Mouse (Mus musculus): ENCODE results near the gene Wee1. TPM values are rescaled to one million over a fixed set of nuclear protein-coding genes. Genes with fewer than 3 reads are reported as not detected.
"Not testable (repeated sequence)": the region's sequence is repeated elsewhere in the genome, so short reads cannot be mapped to it uniquely, and the experiment has no call there.

Gene Wee1
- polyA plus RNA-seq, 1 experiment, result 4.4 TPM

GRCm38 (mm10) chr7:110122565-110123422 is 948 bp downstream of the Wee1 start:
- H3K27me3 ChIP-seq (replicated peaks; ENCODE audit: control insufficient read depth, insufficient read depth, low read length), result no peaks in the 10 kb centered on the region
- TF ChIP-seq CTCF (conservative IDR thresholded peaks at IDR 0.05; ENCODE audit: insufficient read depth, insufficient read length, low read depth, low read length), result no peak
- TF ChIP-seq POLR2A (IDR thresholded peaks at IDR 0.05; ENCODE audit: low read depth, low read length), result no peak
- peak; percentile 88 for DNase-seq
- peak overlapping the region; percentile 68 for H3K4me3 ChIP-seq (ENCODE audit: insufficient read depth, low read depth, low read length)
- under 1% methylated on average over 74 of the region's 74 CpGs for WGBS
- peak overlapping the region; percentile 89 for H3K27ac ChIP-seq (ENCODE audit: insufficient read depth, low read depth, low read length)
- peaks cover 6% of the 10 kb centered on the region; the same call in 1 of the 2 replicates for H3K4me1 ChIP-seq (ENCODE audit: control insufficient read depth, insufficient read depth, low read length)
- no peaks in the 10 kb centered on the region for H3K36me3 ChIP-seq (ENCODE audit: control insufficient read depth, insufficient read depth, low read length)

DNA sequence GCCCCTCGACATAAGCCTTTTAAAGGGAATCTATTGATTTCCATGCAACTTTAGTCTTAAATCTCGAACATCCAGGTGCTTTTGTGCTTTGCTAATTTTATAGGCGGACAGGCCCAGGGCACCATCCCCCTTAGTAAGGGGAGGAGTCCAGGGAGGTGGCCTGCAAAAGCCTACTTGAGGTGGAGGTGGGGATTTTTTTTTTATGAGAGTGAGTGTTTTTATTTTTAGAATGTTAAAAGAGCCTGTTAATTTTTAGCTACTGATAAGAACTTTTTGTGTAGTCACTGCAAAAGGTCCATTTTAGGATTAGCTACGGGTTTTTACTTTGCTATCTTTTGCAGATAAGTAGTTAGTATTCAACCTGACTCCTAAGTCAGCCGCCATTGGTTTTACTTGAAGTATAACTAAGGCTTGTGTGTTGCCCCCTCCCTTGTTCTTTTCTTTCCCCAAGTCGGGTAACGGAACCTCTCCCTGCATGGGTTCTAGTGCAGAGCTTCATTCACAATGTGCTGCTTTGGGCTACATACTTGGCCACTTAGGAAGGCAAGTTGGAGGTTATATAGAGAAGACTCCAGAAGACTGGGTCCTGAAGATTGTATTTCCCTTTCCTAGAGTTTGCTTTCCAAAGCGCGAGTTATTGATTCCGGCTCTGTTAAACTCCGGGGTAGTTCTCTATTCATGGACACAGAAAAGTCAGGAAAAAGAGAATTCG is 2.2 kb downstream of the Wee1 start:
- peak overlapping the region; percentile 89 for H3K27ac ChIP-seq (ENCODE audit: insufficient read depth, low read depth, low read length)
- WGBS, result 27% methylated on average over 12 of the region's 12 CpGs
- peaks cover 5% of the 10 kb centered on the region; the same call in 1 of the 2 replicates for H3K4me1 ChIP-seq (ENCODE audit: control insufficient read depth, insufficient read depth, low read length)
- no peaks in the 10 kb centered on the region for H3K36me3 ChIP-seq (ENCODE audit: control insufficient read depth, insufficient read depth, low read length)
- peak overlapping the region; percentile 68 for H3K4me3 ChIP-seq (ENCODE audit: insufficient read depth, low read depth, low read length)
- H3K27me3 ChIP-seq (replicated peaks; ENCODE audit: control insufficient read depth, insufficient read depth, low read length), result no peaks in the 10 kb centered on the region
- DNase-seq, result peak; percentile 45
- TF ChIP-seq CTCF (conservative IDR thresholded peaks at IDR 0.05; ENCODE audit: insufficient read depth, insufficient read length, low read depth, low read length) (no peak), POLR2A (IDR thresholded peaks at IDR 0.05; ENCODE audit: low read depth, low read length) (no peak)

DNA sequence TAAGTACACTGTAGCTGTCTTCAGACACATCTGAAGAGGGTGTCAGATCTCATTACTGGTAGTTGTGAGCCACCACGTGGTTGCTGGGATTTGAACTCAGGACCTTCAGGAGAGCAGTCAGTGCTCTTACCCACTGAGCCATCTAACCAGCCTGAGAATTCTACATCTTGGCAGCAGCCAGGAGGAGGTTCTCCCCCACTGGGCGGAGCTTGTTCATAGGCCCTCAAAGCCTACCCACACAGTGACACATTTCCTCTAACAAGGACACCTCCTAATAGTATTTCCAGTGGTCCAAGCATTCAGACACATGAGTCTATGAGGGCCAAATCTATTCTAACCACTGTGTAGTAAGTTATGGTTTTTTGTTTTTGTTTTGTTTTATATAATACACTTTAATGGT is 6.7 kb downstream of the Wee1 start:
- H3K36me3 ChIP-seq (ENCODE audit: control insufficient read depth, insufficient read depth, low read length), result no peaks in the 10 kb centered on the region; the same call in 1 of the 2 replicates
- H3K4me1 ChIP-seq (ENCODE audit: control insufficient read depth, insufficient read depth, low read length), result peaks cover 5% of the 10 kb centered on the region; the same call in 1 of the 2 replicates
- no peak for DNase-seq
- H3K4me3 ChIP-seq (ENCODE audit: insufficient read depth, low read depth, low read length), result no peak overlapping the region
- H3K27ac ChIP-seq (ENCODE audit: insufficient read depth, low read depth, low read length), result no peak overlapping the region
- no peaks in the 10 kb centered on the region for H3K27me3 ChIP-seq (replicated peaks; ENCODE audit: control insufficient read depth, insufficient read depth, low read length)
- TF ChIP-seq CTCF (conservative IDR thresholded peaks at IDR 0.05; ENCODE audit: insufficient read depth, insufficient read length, low read depth, low read length) (no peak), POLR2A (IDR thresholded peaks at IDR 0.05; ENCODE audit: low read depth, low read length) (no peak)
- 85% methylated on average over 2 of the region's 2 CpGs for WGBS

DNA sequence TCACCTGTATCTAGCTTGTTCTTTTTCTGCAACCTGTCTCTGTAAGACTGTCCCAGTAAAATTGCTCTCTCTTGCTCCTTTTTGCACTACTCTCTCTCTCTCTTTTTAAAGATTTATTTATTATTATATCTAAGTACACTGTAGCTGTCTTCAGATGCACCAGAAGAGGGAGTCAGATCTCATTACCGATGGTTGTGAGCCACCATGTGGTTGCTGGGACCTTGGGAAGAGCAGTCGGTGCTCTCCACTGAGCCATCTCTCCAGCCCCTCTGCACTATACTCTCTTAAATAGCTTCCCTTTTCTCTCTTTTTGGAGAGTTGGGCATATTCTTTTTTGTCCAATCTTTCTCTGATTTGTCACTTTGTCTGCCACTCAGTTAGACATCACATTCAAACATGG is 10.4 kb downstream of the Wee1 start:
- H3K36me3 ChIP-seq (ENCODE audit: control insufficient read depth, insufficient read depth, low read length), result not testable (repeated sequence)

DNA sequence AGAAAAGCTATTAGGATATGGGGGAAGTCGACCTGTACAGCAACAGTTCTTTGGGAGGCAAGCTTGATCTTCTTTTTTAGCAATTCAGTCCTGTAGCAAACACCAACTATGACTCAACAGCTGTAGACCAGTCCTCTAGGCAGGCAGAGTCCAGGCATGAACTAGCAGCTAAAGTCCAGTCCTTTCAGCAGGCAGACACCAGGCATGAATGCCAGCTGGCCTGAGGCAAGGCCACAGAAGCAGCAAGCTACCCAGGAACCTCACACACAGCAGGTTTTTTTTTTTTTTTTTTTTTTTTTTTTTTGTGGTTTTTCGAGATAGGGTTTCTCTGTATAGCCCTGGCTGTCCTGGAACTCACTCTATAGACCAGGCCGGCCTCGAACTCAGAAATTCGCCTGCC is 12.1 kb downstream of the Wee1 start:
- Histone ChIP-seq H3K36me3 (ENCODE audit: control insufficient read depth, insufficient read depth, low read length) (peaks cover under 1% of the 10 kb centered on the region), H3K27me3 (replicated peaks; ENCODE audit: control insufficient read depth, insufficient read depth, low read length) (no peaks in the 10 kb centered on the region), H3K27ac (ENCODE audit: insufficient read depth, low read depth, low read length) (no peak overlapping the region), H3K4me1 (ENCODE audit: control insufficient read depth, insufficient read depth, low read length) (no peaks in the 10 kb centered on the region), H3K4me3 (ENCODE audit: insufficient read depth, low read depth, low read length) (no peak overlapping the region)
- TF ChIP-seq CTCF (conservative IDR thresholded peaks at IDR 0.05; ENCODE audit: insufficient read depth, insufficient read length, low read depth, low read length), result no peak
- no peak for TF ChIP-seq POLR2A (IDR thresholded peaks at IDR 0.05; ENCODE audit: low read depth, low read length)
- WGBS, result 87% methylated on average over 5 of the region's 5 CpGs
- peak; percentile 60 for DNase-seq

More for the DNA sequence above, 10.4 kb downstream of the Wee1 start:
- not testable (repeated sequence) for H3K27ac ChIP-seq (ENCODE audit: insufficient read depth, low read depth, low read length); H3K4me1 ChIP-seq (ENCODE audit: control insufficient read depth, insufficient read depth, low read length); DNase-seq; H3K4me3 ChIP-seq (ENCODE audit: insufficient read depth, low read depth, low read length); H3K27me3 ChIP-seq (replicated peaks; ENCODE audit: control insufficient read depth, insufficient read depth, low read length)
- 79% methylated on average over 2 of the region's 2 CpGs for WGBS

- WGBS, result 91% methylated on average over 2 of the region's 2 CpGs
- H3K36me3 ChIP-seq (ENCODE audit: control insufficient read depth, insufficient read depth, low read length), result peaks cover 5% of the 10 kb centered on the region
- H3K4me1 ChIP-seq (ENCODE audit: control insufficient read depth, insufficient read depth, low read length), result no peaks in the 10 kb centered on the region
- no peaks in the 10 kb centered on the region for H3K27me3 ChIP-seq (replicated peaks; ENCODE audit: control insufficient read depth, insufficient read depth, low read length)
- TF ChIP-seq POLR2A (IDR thresholded peaks at IDR 0.05; ENCODE audit: low read depth, low read length) (no peak), CTCF (conservative IDR thresholded peaks at IDR 0.05; ENCODE audit: insufficient read depth, insufficient read length, low read depth, low read length) (0 out of 2 replicates have a peak, but pooled peaks have one; percentile 3)
- no peak overlapping the region for H3K27ac ChIP-seq (ENCODE audit: insufficient read depth, low read depth, low read length)
- DNase-seq, result no peak
- no peak overlapping the region for H3K4me3 ChIP-seq (ENCODE audit: insufficient read depth, low read depth, low read length)
These were observed 16.7 kb downstream of the Wee1 start for GRCm38 (mm10) chr7:110138538-110138937.

GRCm38 (mm10) chr7:110143863-110144262 is 22.0 kb downstream of the Wee1 start:
- Histone ChIP-seq H3K27ac (ENCODE audit: insufficient read depth, low read depth, low read length) (no peak overlapping the region), H3K27me3 (replicated peaks; ENCODE audit: control insufficient read depth, insufficient read depth, low read length) (no peaks in the 10 kb centered on the region), H3K4me1 (ENCODE audit: control insufficient read depth, insufficient read depth, low read length) (no peaks in the 10 kb centered on the region), H3K4me3 (ENCODE audit: insufficient read depth, low read depth, low read length) (no peak overlapping the region), H3K36me3 (ENCODE audit: control insufficient read depth, insufficient read depth, low read length) (peaks cover 5% of the 10 kb centered on the region)
- DNase-seq, result no peak
- TF ChIP-seq CTCF (conservative IDR thresholded peaks at IDR 0.05; ENCODE audit: insufficient read depth, insufficient read length, low read depth, low read length) (no peak), POLR2A (IDR thresholded peaks at IDR 0.05; ENCODE audit: low read depth, low read length) (no peak)
- 98% methylated on average over 1 of the region's 1 CpGs for WGBS
